Mouse (Mus musculus): ENCODE measurements around the gene Gm3500.
"Not testable (repeated sequence)": the region's sequence is repeated elsewhere in the genome, so short reads cannot be mapped to it uniquely, and the experiment has no call there.

Gene Gm3500

DNA sequence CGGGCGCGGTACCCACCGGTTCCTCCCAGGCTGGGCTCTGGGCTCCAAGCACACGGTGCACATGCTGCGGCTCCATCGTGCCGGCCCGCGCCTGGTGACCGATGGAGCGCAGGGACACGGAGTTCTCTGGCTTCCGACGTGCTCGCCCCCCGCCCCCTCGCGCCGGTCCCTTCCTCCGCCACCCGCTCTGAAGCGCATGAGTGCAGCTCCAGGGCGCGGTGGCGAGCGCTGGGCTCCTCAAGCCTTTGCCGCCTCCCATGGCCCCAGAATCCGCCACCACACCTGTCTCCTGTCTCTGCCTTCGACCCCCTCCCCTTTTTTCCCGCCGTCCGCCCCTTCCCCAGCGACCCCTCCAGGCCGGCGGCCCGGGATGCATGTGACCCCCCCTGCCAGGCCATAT is at the start of gene Gm3500:
Gm3500 (minus strand) TSS at position 101 of the 400 bp plus-strand sequence.
- DNase-seq (ENCODE audit: low read depth): not testable (repeated sequence)

DNA sequence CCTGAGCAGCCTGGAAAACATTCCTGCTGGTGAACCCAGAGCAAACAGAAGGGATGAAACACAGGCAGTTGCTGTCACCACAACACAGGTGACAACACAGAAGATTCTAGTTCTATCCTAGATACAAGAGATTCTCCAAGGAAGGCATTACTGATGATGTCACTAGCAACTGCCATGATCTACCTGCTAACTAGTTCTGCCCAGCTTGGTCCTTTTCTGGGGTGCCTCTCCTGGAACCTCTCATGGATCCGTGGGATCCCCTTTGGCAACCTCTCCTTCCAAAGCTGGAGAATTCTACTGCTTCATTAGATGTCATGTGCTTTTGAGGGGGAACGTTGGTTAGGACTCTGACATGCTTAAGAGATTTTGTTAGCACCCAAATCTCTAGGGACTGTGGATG is 54.0 kb downstream of the Gm3500 start, which contains the start of gene Gm3542:
Gm3542 (minus strand) TSS at position 101 of the 400 bp plus-strand sequence.
- DNase-seq (ENCODE audit: low read depth): not testable (repeated sequence)

Data from NIH3T3 (cell line).